Mouse (Mus musculus) hindlimb bud, embryonic 11.5 days (tissue): ENCODE results near the gene Gjb5.

Experiments
- DNase-seq: peaks from one replicate; pipeline ENCODE4 v3.0.0-alpha.2; 2012; ENCODE audit warnings: low read depth, low spot score; ENCODE audit errors: extremely low spot score

Gjb5 gene

GRCm38 (mm10) chr4:127358018-127358417, at the start of gene Gjb5:
TSS of gene Gjb5 (minus strand) at chr4:127358181.
- DNase-seq, result no peak

GRCm38 (mm10) chr4:127402614-127403013, 44.6 kb upstream of the Gjb5 start:
- no peak for DNase-seq

GRCm38 (mm10) chr4:127402166-127402565, 44.2 kb upstream of the Gjb5 start:
- DNase-seq, result no peak

- no peak for DNase-seq
Observed at GRCm38 (mm10) chr4:127400165-127401145, 42.5 kb upstream of the Gjb5 start.

- no peak for DNase-seq
Observed at GRCm38 (mm10) chr4:127395591-127395990, 37.6 kb upstream of the Gjb5 start.

GRCm38 (mm10) chr4:127389645-127390044, 31.7 kb upstream of the Gjb5 start:
- no peak for DNase-seq

GRCm38 (mm10) chr4:127377344-127377743, 19.4 kb upstream of the Gjb5 start:
- no peak for DNase-seq

- DNase-seq, result no peak
Observed at GRCm38 (mm10) chr4:127375541-127376177, 17.7 kb upstream of the Gjb5 start.

- no peak for DNase-seq
Observed at GRCm38 (mm10) chr4:127374645-127375044, 16.7 kb upstream of the Gjb5 start.

GRCm38 (mm10) chr4:127373491-127373890, 15.5 kb upstream of the Gjb5 start:
- no peak for DNase-seq

- DNase-seq, result no peak
Observed at GRCm38 (mm10) chr4:127371546-127371945, 13.6 kb upstream of the Gjb5 start.

GRCm38 (mm10) chr4:127370447-127370846, 12.5 kb upstream of the Gjb5 start:
- no peak for DNase-seq

GRCm38 (mm10) chr4:127368379-127368973, 10.5 kb upstream of the Gjb5 start:
- DNase-seq, result no peak

GRCm38 (mm10) chr4:127365834-127366233, 7.9 kb upstream of the Gjb5 start:
- no peak for DNase-seq

- DNase-seq, result no peak
Observed at GRCm38 (mm10) chr4:127365433-127365832, 7.5 kb upstream of the Gjb5 start.

GRCm38 (mm10) chr4:127364431-127364830, 6.5 kb upstream of the Gjb5 start:
- no peak for DNase-seq

GRCm38 (mm10) chr4:127363331-127363730, 5.3 kb upstream of the Gjb5 start:
- no peak for DNase-seq

- no peak for DNase-seq
Observed at GRCm38 (mm10) chr4:127362520-127362919, 4.5 kb upstream of the Gjb5 start.

- no peak for DNase-seq
Observed at GRCm38 (mm10) chr4:127354506-127355485, 3.2 kb downstream of the Gjb5 start.

GRCm38 (mm10) chr4:127353951-127354438, 4.0 kb downstream of the Gjb5 start, which contains the start of gene Gjb4:
TSS of gene Gjb4 (minus strand) at chr4:127354081.
- DNase-seq, result no peak
